Mouse (Mus musculus): Measurements from ENCODE around the gene Syt12.

GRCm38 (mm10) chr19:4473549-4473948, 3.7 kb downstream of the Syt12 start:
- TF ChIP-seq POLR2A (IDR thresholded peaks at IDR 0.05; ENCODE audit: borderline replicate concordance, control insufficient read depth, low read depth, low read length) = no peak
- no peak for TF ChIP-seq CTCF (IDR thresholded peaks at IDR 0.05; ENCODE audit: control insufficient read depth, insufficient read depth, low read length)

Measured in bone marrow, adult 2 months (tissue).